Mouse (Mus musculus) brain, embryonic 14.5 days (tissue): ENCODE measurements at regions not wholly inside any gene's neighbourhood (a gene's known extent, or its start where the extent isn't known, plus 50 kb on each side); places are given as distances from the start of the nearest gene placed in this dataset.

ENCODE experiments used
- DNase-seq: peaks from one replicate; pipeline ENCODE4 v3.0.0-alpha.2; 2011; ENCODE audit warnings: low read depth
- CTCF ChIP-seq: fragments of 200-500 bp; IDR thresholded peaks from 2 replicates; pipeline ENCODE4 v1.5.1; 2012; ENCODE audit warnings: inconsistent platforms, mild to moderate bottlenecking, moderate library complexity, borderline replicate concordance; ENCODE audit not compliant: insufficient read depth, insufficient read length; ENCODE audit errors: extremely low read depth
- POLR2A ChIP-seq: fragments of 200-500 bp; IDR thresholded peaks from 2 replicates; pipeline ENCODE4 v1.6.1; 2012; ENCODE audit warnings: mild to moderate bottlenecking, inconsistent platforms, borderline replicate concordance; ENCODE audit not compliant: poor library complexity, insufficient read depth, insufficient read length, severe bottlenecking; ENCODE audit errors: extremely low read depth

DNA sequence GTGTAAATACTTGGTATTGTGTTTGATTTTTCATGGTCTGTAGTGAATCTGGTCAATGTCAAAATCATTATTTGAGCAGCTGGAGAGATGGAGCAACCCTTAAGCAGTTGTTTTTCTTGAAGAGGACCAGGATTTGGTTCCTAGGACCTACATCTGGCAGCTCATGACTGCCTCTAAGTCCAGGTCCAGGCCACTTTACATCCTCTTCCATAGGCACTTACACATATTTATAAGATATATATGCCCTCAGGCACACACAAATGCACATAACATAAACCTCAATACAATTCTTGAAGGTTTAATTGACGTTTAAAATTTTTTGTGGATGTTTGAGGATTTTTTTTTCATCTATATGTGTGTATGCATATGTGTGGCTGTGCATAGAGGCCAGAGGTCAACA is 96.8 kb upstream of the Fam240b start:
- no peak for DNase-seq
- TF ChIP-seq CTCF (no peak), POLR2A (no peak)

DNA sequence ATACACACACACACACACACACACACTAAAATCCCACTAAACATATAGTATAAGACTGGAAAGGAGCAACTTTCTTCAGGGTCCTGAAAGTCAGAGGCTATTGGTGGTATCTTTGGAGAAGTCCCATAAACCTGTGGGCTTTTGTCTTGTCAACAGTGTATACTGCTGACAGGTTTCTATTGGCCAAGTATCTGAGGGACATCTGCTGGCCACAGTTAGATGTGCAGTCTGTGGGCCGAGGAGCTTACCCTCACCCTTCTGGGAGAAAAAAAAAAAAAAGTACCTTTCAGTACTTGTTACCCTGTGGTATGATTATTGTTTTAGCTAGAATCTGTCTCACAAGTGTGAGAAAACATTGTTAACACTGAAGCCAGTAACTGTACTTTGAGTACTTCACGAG is 76.1 kb upstream of the Fam240b start:
- peak; percentile 12 for DNase-seq
- peak; percentile 33; the same call in 1 of the 2 replicates for TF ChIP-seq CTCF
- TF ChIP-seq POLR2A: no peak

GRCm38 (mm10) chr13:64568876-64569275 is 71.3 kb upstream of the Fam240b start:
- no peak for DNase-seq

DNA sequence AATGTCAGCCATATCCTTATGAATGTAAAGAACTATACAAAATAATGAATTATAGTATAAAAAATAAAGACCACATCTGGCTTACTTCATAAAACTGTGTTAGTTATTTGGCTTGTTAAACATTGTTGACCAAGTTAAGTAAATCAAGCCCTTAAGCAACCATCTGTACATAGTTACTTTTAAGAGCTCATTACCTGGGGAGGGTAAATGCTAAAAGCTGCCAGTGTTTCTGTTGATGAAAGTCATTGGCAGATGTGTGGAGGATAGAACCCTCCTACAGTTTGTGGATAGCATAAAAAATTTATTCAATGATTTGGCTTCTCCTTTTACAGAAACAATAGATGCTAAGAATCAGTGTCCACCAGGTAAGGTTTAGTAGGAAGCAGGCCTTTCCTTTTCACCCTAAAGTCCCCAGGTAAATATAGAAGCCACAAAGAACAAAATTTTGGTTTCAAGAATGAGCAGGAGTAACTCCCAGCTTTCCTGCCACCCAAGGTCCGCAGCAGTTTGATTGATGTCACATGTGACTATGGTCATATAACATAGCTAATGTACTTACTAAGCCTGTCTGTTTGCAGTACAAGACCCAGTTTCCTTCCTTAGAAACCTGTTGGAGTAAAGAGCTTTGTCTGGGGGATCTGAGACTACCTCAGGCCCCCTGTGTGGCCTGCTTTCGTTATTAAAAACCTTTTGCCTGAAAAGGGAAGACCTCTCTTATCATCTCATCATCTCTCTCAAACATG is 69.5 kb upstream of the Fam240b start:
- DNase-seq: no peak
- no peak for TF ChIP-seq CTCF
- TF ChIP-seq POLR2A: no peak

More at GRCm38 (mm10) chr13:64568876-64569275, 71.3 kb upstream of the Fam240b start:
- TF ChIP-seq CTCF: no peak
- no peak for TF ChIP-seq POLR2A

GRCm38 (mm10) chr13:64565791-64566190 is 68.2 kb upstream of the Fam240b start:
- DNase-seq: no peak
- no peak for TF ChIP-seq POLR2A
- no peak for TF ChIP-seq CTCF
